Mouse (Mus musculus) left cerebral cortex, adult 9 months (tissue): ENCODE data around the gene Cdk18.

Source experiments
- DNase-seq, 2 experiments: peaks; one replicate each; pipeline ENCODE4 v3.0.0; 2022; ENCODE audit warnings: low spot score in 2 of 2

Gene Cdk18

GRCm38 (mm10) chr1:132113098-132113497, 26.4 kb downstream of the Cdk18 start:
- DNase-seq = no peak

GRCm38 (mm10) chr1:132112426-132112825, 27.1 kb downstream of the Cdk18 start:
- DNase-seq = no peak

- no peak for DNase-seq
These were observed 28.1 kb downstream of the Cdk18 start for GRCm38 (mm10) chr1:132111411-132111810.

GRCm38 (mm10) chr1:132109368-132109767, 30.1 kb downstream of the Cdk18 start:
- no peak for DNase-seq

- DNase-seq = no peak
These were observed 35.1 kb downstream of the Cdk18 start for GRCm38 (mm10) chr1:132104353-132104752.

- no peak for DNase-seq
These were observed 37.4 kb downstream of the Cdk18 start for GRCm38 (mm10) chr1:132101953-132102697.

GRCm38 (mm10) chr1:132099775-132100174, 39.7 kb downstream of the Cdk18 start:
- DNase-seq = no peak

- DNase-seq = no peak
These were observed 40.5 kb downstream of the Cdk18 start for GRCm38 (mm10) chr1:132099016-132099415.

GRCm38 (mm10) chr1:132098076-132098475, 41.4 kb downstream of the Cdk18 start:
- no peak for DNase-seq

- DNase-seq = no peak
These were observed 44.0 kb downstream of the Cdk18 start for GRCm38 (mm10) chr1:132095356-132096004.

GRCm38 (mm10) chr1:132093269-132093668, 46.2 kb downstream of the Cdk18 start:
- no peak for DNase-seq

GRCm38 (mm10) chr1:132090266-132090665, 49.2 kb downstream of the Cdk18 start:
- DNase-seq = no peak

- no peak for DNase-seq
These were observed 49.7 kb downstream of the Cdk18 start for GRCm38 (mm10) chr1:132089767-132090166.

- DNase-seq = peak; percentile 43 to 54
These were observed 51.3 kb downstream of the Cdk18 start for GRCm38 (mm10) chr1:132088181-132088671.

GRCm38 (mm10) chr1:132085181-132086049, 54.1 kb downstream of the Cdk18 start:
- DNase-seq = no peak

GRCm38 (mm10) chr1:132078413-132078812, 61.1 kb downstream of the Cdk18 start:
- no peak for DNase-seq

GRCm38 (mm10) chr1:132075576-132075975, 63.9 kb downstream of the Cdk18 start:
- DNase-seq = no peak

GRCm38 (mm10) chr1:132070659-132071058, 68.8 kb downstream of the Cdk18 start:
- DNase-seq = no peak

GRCm38 (mm10) chr1:132069436-132069835, 70.0 kb downstream of the Cdk18 start:
- DNase-seq = peak in 1 of 2 experiments; percentile 40

- peak in 1 of 2 experiments; percentile 50 for DNase-seq
These were observed 71.9 kb downstream of the Cdk18 start, which contains the start of gene Mfsd4a for GRCm38 (mm10) chr1:132067261-132068255. Gene Mfsd4a (minus strand): TSS chr1:132068062.
